Mouse (Mus musculus) hindbrain, embryonic 12.5 days (tissue): Measurements from ENCODE around the gene H2-T22. TPM values are rescaled to one million over a fixed set of nuclear protein-coding genes. Genes with fewer than 3 reads are reported as not detected.
"Not testable (repeated sequence)": the region's sequence is repeated elsewhere in the genome, so short reads cannot be mapped to it uniquely, and the experiment has no call there.

Experiments used
- ATAC-seq: fragments of 200-750 bp; cut with Nextera tagmentation; 2 replicates; pipeline ENCODE4 v1.8.0; 2017; ENCODE audit warnings: moderate TSS enrichment; ENCODE audit not compliant: low FRiP score
- H3K27ac ChIP-seq: fragments of 300-500 bp; sonication (generic); 2 replicates; pipeline ENCODE4 v1.5.1; 2016; ENCODE audit warnings: mild to moderate bottlenecking
- H3K27me3 ChIP-seq: fragments of 300-500 bp; sonication (generic); 2 replicates; pipeline ENCODE4 v1.6.1; 2016; ENCODE audit warnings: mild to moderate bottlenecking
- H3K36me3 ChIP-seq: fragments of 300-500 bp; sonication (generic); 2 replicates; pipeline ENCODE4 v1.6.1; 2016; ENCODE audit warnings: mild to moderate bottlenecking
- H3K4me1 ChIP-seq: fragments of 300-500 bp; sonication (generic); 2 replicates; pipeline ENCODE4 v1.6.1; 2016
- H3K4me2 ChIP-seq: fragments of 300-500 bp; sonication (generic); replicated peaks from 2 replicates; pipeline ENCODE4 v1.6.1; 2016; ENCODE audit warnings: mild to moderate bottlenecking
- H3K4me3 ChIP-seq: fragments of 300-500 bp; sonication (generic); 2 replicates; pipeline ENCODE4 v1.5.1; 2016; ENCODE audit warnings: mild to moderate bottlenecking
- H3K9ac ChIP-seq: fragments of 300-500 bp; sonication (generic); 2 replicates; pipeline ENCODE4 v1.6.1; 2016; ENCODE audit warnings: mild to moderate bottlenecking, moderate library complexity
- H3K9me3 ChIP-seq: fragments of 300-500 bp; sonication (generic); replicated peaks from 2 replicates; pipeline ENCODE4 v1.6.1; 2016; ENCODE audit warnings: mild to moderate bottlenecking
- WGBS: fragments of 180-500 bp; shearing (Covaris S2); methylation state at CpG from one replicate; pipeline ENCODE4 v1.1.7; 2016; 5-methylcytosine and 5-hydroxymethylcytosine counted together
- polyA plus RNA-seq: library from polyadenylated mRNA; unstranded; fragments of >200 nt; fragmentation: Nextera tagmentation; extraction: Ambion mirVana; gene quantifications from 2 replicates; pipeline ENCODE4 v1.2.1, GENCODE M21; 2016

The H2-T22 gene
- 7.8 and 9.2 TPM in 2 replicates for polyA plus RNA-seq

DNA sequence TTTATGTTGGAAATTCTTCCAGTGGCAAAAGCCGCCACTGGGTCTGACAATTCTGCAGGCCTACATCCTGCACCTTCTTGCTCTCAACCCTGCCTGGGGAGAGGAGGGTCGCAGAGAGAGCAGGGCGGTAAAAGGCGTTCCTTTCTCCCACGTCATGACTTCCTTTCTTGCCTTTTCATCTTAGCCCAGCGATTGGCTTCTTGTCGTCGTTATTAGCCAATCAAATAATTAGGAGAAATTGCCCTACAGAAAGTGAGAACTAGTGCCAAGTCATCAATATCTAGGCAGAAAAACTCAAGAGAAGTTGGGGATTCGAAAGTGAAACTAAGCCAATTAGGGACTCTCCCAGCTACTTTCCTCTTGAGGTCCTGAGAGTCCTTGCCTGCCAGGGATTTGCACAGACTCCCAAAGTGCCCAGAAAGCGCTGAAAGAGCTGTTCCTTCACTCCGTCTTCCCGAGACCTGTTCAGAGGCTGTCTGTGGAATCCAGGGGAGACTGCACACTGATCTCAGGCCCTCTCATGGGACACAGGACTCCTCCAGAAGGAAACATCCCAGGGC is at the start of gene H2-T22, which contains the start of gene Gm6034:
Gene H2-T22, minus strand, starts transcription at position 138 of the 560 bp plus-strand sequence.
Gene Gm6034, plus strand, starts transcription at position 352 of the 560 bp plus-strand sequence.
- not testable (repeated sequence) for H3K9me3 ChIP-seq, H3K27ac ChIP-seq, H3K4me1 ChIP-seq, H3K27me3 ChIP-seq, H3K36me3 ChIP-seq
- Histone ChIP-seq H3K9ac (peak within 1 kb of the TSS; percentile 55), H3K4me3 (peak within 1 kb of the TSS; percentile 29), H3K4me2 (peak within 1 kb of the TSS; percentile 68)
- WGBS = 1% methylated on average over 12 of the region's 12 CpGs
- ATAC-seq = peak; percentile 93

DNA sequence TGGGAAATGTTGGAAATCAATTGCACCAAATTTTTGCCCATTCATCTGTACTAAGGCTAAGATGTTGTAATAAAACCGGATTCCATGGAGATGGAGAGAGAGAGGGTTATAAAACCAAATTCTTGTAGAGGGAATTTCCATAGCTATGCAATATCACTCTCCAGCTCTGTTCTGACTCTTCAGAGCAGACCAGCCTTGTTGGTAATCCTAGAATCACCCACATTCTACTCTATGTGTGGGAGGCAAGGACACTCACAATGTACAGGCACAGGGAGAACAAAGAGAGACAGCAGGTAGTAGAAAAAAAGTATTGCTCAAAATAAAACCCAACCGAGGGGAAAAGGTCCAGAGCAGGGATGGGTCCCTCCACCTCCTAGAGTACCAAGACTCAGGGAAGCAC is 49.4 kb upstream of the H2-T22 start:
- not testable (repeated sequence) for H3K9me3 ChIP-seq, H3K27me3 ChIP-seq, ATAC-seq, H3K9ac ChIP-seq, H3K4me2 ChIP-seq, H3K36me3 ChIP-seq, H3K4me3 ChIP-seq, H3K27ac ChIP-seq, H3K4me1 ChIP-seq
- no CpG with 5 or more reads among the region's 2 CpGs for WGBS

DNA sequence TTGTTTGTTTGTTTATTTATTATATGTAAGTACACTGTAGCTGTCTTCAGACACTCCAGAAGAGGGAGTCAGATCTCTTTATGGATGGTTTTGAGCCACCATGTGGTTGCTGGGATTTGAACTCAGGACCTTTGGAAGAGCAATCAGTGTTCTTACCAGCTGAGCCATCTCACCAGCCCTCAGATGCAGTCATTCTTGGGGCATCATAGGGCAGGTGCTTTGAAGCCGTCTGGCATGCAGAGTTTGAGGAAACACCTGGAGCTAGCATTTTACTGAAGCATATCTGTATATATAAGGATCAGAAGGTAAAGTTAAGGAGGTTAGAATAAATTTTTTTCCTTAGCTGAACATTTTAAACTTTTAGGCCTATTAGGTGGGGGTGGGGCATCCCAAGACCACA is 43.4 kb upstream of the H2-T22 start:
- not testable (repeated sequence) for H3K4me2 ChIP-seq, H3K36me3 ChIP-seq, H3K9me3 ChIP-seq, ATAC-seq, H3K9ac ChIP-seq, H3K27ac ChIP-seq, H3K4me3 ChIP-seq, H3K4me1 ChIP-seq
- 70% methylated on average over 1 of the region's 1 CpGs for WGBS
- peaks cover 29% of the 10 kb centered on the region for H3K27me3 ChIP-seq

DNA sequence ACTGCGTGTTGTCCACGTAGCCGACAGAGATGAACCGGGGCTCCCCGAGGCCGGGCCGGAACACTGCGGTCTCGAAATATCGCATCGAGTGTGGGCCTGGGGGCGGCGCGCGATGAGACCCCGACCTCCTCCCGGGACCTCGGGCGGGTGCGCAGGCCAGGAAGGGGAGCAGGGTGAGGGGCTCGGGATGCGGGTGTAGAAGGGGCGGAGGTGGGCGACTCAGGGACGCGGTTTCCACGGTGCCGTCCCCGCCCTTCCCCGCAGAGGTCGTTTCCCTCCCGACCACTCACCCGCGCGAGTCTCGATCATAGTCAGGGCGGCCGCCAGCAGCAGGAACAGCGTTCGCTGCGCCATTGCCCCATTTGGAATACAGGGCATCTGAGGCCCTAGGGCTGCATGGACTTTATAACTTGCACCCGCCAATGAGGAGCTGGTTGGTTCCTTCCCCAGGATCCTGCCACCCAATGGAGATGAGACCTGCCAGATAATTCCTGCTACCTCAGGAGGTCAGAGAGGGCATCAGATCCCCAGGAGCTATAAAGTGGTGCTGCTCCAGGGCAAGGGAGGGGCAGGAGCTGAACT is 41.4 kb upstream of the H2-T22 start:
- Histone ChIP-seq H3K27me3 (peaks cover 29% of the 10 kb centered on the region), H3K36me3 (no peaks in the 10 kb centered on the region), H3K27ac (no peak overlapping the region), H3K9me3 (no peaks in the 10 kb centered on the region), H3K4me3 (peak overlapping the region; percentile 49), H3K4me2 (peak overlapping the region; percentile 98), H3K4me1 (0 out of 2 replicates have a peak, but pooled peaks cover 7% of the 10 kb centered on the region), H3K9ac (peak overlapping the region; percentile 65)
- WGBS = under 1% methylated on average over 36 of the region's 42 CpGs
- ATAC-seq = peak; percentile 50; the same call in 1 of the 2 replicates

DNA sequence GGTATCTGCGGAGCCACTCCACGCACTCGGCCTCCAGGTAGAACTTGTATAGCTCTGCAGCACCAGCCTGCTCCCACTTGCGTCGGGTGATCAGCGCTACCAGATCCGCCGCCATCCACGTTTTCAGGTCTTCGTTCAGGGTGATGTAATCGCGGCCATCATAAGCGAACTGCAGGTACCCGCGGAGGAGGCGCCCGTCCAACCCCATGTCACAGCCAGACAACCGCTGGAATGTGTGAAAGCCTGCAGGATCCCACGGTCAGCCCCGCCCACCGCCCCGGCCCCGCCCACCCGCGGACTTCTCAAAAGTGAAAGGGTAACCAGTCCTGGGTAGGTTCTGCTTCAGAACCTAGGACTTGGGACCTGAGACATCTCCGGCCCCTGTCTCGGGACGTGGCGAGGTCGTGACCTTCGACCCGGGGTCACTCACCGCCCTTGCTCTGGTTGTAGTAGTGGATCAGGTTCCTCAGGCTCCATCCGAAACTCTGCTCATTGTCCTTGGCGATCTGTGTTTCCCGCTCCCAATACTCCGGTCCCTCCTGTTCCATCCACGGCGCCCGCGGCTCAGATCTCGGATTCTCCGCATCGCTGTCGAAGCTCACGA is 40.8 kb upstream of the H2-T22 start:
- Histone ChIP-seq H3K9ac (peak overlapping the region; percentile 65), H3K27me3 (peaks cover 29% of the 10 kb centered on the region), H3K36me3 (no peaks in the 10 kb centered on the region), H3K9me3 (no peaks in the 10 kb centered on the region), H3K4me3 (peak overlapping the region; percentile 49), H3K27ac (no peak overlapping the region), H3K4me1 (0 out of 2 replicates have a peak, but pooled peaks cover 7% of the 10 kb centered on the region), H3K4me2 (peak overlapping the region; percentile 98)
- peak; percentile 78 for ATAC-seq
- under 1% methylated on average over 46 of the region's 46 CpGs for WGBS

DNA sequence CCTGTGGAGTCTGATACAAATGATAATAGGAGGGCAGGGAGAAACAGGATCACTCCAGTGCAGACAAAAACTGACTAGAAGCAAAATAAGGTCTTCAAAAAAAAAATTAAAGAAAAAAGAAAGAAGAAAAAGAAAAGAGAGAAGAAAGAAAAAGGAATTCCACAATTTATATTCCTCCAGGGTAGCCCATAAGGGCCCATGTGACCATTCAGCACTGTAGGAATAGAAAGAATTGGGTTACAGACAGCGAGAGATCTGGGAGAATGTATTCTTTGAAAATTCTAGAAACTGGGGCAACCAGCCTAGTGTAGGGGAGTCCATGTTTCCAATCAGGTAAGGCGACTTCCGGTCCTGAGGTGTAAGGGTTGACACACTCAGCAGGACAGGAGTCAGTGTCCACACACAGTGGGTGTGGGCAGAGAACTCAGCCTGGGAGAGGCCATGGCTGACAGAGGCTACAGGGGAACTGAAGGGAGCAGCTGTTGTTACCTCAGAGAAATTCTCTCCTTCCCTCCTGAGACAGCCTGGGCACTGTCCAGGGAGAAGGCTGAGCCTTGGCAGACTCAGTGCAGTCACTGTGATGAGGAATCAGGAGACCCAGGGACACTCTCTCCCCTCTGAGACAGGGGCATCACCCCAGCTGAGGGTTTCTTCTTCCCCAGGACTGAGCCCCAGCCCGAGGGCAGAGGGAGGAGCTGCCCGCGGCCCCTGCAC is 40.1 kb upstream of the H2-T22 start:
- WGBS = 21% methylated on average over 6 of the region's 6 CpGs
- H3K36me3 ChIP-seq, H3K9me3 ChIP-seq, H3K27ac ChIP-seq, H3K9ac ChIP-seq, ATAC-seq, H3K4me1 ChIP-seq: not testable (repeated sequence)
- peak overlapping the region; percentile 98 for H3K4me2 ChIP-seq
- H3K4me3 ChIP-seq = peak overlapping the region; percentile 49
- H3K27me3 ChIP-seq = peaks cover 29% of the 10 kb centered on the region

DNA sequence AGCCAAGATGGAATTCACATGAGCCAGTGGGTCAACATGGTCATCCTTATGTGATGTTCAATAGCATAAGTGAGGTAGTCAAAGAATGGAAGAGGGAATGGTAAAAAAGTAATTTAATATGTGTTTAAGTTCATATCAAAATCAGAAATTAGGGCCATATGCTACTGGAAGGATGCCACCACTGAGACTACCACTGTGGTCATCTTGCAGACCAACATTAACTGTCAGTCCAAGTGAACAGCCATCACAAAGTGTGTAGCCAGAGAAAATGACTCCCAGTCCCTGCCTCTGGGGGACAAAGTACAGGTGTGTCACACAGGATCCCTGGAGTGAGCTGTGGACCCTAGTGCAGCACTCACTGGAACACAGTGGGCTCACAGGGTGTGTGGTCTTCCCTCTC is 39.4 kb upstream of the H2-T22 start:
- H3K36me3 ChIP-seq, H3K27ac ChIP-seq, H3K9me3 ChIP-seq, ATAC-seq, H3K4me1 ChIP-seq, H3K4me3 ChIP-seq, H3K9ac ChIP-seq, H3K4me2 ChIP-seq: not testable (repeated sequence)
- peaks cover 29% of the 10 kb centered on the region for H3K27me3 ChIP-seq

DNA sequence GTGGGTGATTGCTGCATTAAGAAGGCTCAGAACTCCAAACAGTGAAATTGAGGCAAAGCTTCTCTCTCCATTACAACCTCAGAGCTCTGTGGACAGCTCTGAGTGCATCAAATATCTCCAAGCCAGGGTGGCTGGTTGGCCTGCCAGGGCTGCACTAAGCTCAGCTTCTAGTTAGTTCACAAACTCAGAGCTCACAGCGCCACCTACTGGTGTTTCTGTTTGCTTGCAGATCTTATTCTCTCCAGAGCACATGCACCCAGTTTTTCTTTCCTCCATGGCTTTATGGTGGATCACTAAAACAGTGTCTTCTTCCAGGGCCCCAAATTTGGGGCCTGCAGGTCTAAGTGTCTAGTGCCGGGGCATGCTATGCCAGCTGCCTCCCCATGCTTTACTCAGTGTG is 18.3 kb upstream of the H2-T22 start:
- Histone ChIP-seq H3K4me3 (no peak overlapping the region), H3K27ac (no peak overlapping the region), H3K27me3 (no peaks in the 10 kb centered on the region), H3K9me3 (no peaks in the 10 kb centered on the region), H3K36me3 (no peaks in the 10 kb centered on the region), H3K9ac (no peak overlapping the region), H3K4me1 (no peaks in the 10 kb centered on the region), H3K4me2 (no peak overlapping the region)
- WGBS = 26% methylated on average over 2 of the region's 2 CpGs
- no peak for ATAC-seq

DNA sequence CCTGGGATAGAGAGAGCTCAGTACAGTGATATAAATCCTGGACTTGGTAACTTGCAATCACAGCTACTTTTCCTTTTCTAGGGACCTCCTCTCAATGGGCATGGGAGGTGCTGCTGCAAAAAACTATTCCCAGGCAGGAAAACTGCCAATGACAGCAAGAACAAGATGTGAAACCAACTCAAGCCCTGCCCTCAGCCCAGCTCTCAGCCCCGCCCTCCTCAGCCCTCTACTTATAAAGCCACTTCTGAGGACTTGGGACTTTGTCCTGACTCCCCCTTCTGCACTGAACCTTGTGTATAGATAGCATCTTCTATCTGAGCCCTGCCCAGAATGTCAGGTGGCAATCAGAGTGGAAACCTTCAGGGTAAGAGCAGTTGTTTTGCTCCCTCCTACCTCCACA is 15.8 kb upstream of the H2-T22 start, which contains the start of gene Gm11127:
Gene Gm11127, minus strand, starts transcription at position 10 of the 400 bp plus-strand sequence.
- H3K9ac ChIP-seq, H3K27ac ChIP-seq, H3K9me3 ChIP-seq, H3K4me2 ChIP-seq, H3K4me3 ChIP-seq, H3K36me3 ChIP-seq, H3K27me3 ChIP-seq, ATAC-seq, H3K4me1 ChIP-seq: not testable (repeated sequence)
- 75% methylated on average over 1 of the region's 1 CpGs for WGBS

DNA sequence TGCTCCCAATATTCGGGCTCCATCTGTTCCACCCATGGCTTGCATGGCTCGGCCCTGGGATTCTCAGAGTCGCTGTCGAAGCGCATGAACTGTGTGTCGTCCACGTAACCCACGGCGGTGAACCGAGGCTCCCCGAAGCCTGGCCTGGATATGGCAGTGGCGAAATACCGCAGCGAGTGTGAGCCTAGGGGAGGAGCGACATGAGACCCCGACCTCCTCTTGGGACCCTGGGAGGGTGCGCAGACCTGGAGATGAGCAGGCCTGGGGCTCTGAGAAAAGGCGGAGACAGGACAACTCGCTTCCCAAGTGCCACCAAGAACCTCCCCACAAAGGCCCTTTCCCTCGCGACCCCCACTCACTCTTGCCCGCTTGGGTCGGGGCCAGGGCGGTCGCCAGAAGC is 15.4 kb upstream of the H2-T22 start:
- H3K4me2 ChIP-seq, H3K9me3 ChIP-seq, H3K27ac ChIP-seq, H3K27me3 ChIP-seq, H3K36me3 ChIP-seq, ATAC-seq, H3K4me3 ChIP-seq, H3K4me1 ChIP-seq, H3K9ac ChIP-seq: not testable (repeated sequence)
- 91% methylated on average over 25 of the region's 25 CpGs for WGBS

DNA sequence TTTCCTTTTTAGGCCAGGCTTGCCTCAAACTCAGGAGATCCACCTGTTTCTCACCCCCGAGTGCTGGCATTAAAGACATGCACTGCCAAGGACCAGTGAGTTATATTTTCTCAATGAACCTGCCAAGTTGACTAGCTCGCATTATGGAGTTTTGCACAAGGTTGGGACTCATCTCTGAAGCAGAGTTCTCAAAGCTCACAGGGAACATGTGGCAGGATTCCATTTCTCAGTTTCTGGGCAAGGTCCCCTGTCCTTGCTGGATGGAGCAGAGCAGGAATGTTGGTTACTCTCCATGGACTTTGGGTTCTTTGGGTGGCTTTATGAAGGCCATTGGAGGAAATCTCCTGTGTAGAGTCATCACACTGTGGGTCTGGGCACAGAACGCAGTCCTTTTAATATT is 739 bp upstream of the H2-T22 start:
- ATAC-seq = no peak
- no peak overlapping the region for H3K9ac ChIP-seq
- no peaks in the 10 kb centered on the region; the same call in 1 of the 2 replicates for H3K27me3 ChIP-seq
- peaks cover 3% of the 10 kb centered on the region; the same call in 1 of the 2 replicates for H3K4me1 ChIP-seq
- peak overlapping the region; percentile 68 for H3K4me2 ChIP-seq
- no peaks in the 10 kb centered on the region for H3K9me3 ChIP-seq
- H3K4me3 ChIP-seq = no peak overlapping the region
- WGBS = 80% methylated on average over 3 of the region's 3 CpGs
- no peaks in the 10 kb centered on the region for H3K36me3 ChIP-seq
- no peak overlapping the region for H3K27ac ChIP-seq

DNA sequence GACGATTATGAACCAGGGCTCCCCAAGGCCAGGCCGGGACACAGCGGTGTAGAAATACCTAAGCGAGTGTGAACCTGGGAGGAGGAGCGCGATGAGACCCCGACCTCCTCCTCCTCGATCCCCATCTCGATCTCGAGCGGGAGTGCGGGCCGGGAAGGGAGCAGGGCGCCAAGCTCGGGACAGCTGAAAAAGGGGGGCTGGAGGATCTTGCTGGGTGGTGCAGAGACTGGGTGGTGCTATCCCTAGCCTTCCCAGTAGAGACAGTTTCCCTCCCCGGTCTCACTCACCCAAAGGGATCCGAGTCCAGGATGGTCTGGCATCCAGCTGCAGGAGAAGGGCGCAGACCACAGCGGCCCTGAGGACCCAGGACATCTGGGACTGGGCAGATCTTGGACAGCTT is 492 bp downstream of the H2-T22 start:
- not testable (repeated sequence) for H3K4me1 ChIP-seq, H3K36me3 ChIP-seq, H3K9me3 ChIP-seq, H3K27me3 ChIP-seq, H3K27ac ChIP-seq
- ATAC-seq = peak; percentile 67; the same call in 1 of the 2 replicates
- Histone ChIP-seq H3K4me3 (peak overlapping the region; percentile 29), H3K9ac (peak overlapping the region; percentile 55), H3K4me2 (peak overlapping the region; percentile 68)
- 1% methylated on average over 18 of the region's 19 CpGs for WGBS
